ENCODE assay signal across 8 mouse cellular contexts in genomic region chr8:104630981-104631663, GRCm38 (mm10). TPM values are rescaled to one million over a fixed set of nuclear protein-coding genes. Genes with fewer than 3 reads are reported as not detected.
DNase-seq lines count a peak whose midpoint lies in the region; ATAC-seq and TF ChIP-seq lines count a peak whose summit lies in the region.

Gene Rrad, minus strand, starts transcription at chr8:104631327.

- H3K9ac ChIP-seq in forebrain, postnatal 0 days: peak within 1 kb of the TSS; percentile 28
- H3K9ac ChIP-seq in hindbrain, embryonic 16.5 days (ENCODE audit: low read depth, low read length): peak within 1 kb of the TSS; percentile 56
- no peak within 1 kb of the TSS for H3K9ac ChIP-seq in liver, embryonic 16.5 days (ENCODE audit: low read depth, low read length)
- H3K9ac ChIP-seq in neural tube, embryonic 11.5 days (ENCODE audit: low read length): peak within 1 kb of the TSS; percentile 29; the same call in 1 of the 2 replicates

- H3K4me2 ChIP-seq in forebrain, postnatal 0 days (ENCODE audit: low read depth): peak within 1 kb of the TSS; percentile 57
- peak within 1 kb of the TSS; percentile 64 for H3K4me2 ChIP-seq in hindbrain, embryonic 16.5 days (ENCODE audit: low read length)
- peak within 1 kb of the TSS; percentile 36 for H3K4me2 ChIP-seq in liver, embryonic 16.5 days (ENCODE audit: low read depth, low read length)
- peak within 1 kb of the TSS; percentile 55 for H3K4me2 ChIP-seq in neural tube, embryonic 11.5 days (ENCODE audit: low read depth)

- peaks cover 8% of the 10 kb centered on the region; the same call in 1 of the 2 replicates for H3K4me1 ChIP-seq in forebrain, postnatal 0 days (ENCODE audit: insufficient read depth)
- peaks cover 7% of the 10 kb centered on the region for H3K4me1 ChIP-seq in hindbrain, embryonic 16.5 days (ENCODE audit: control insufficient read depth, insufficient read depth, low read depth, low read length)
- peaks cover 2% of the 10 kb centered on the region; the same call in 1 of the 2 replicates for H3K4me1 ChIP-seq in liver, embryonic 16.5 days (ENCODE audit: control insufficient read depth, low read depth, low read length)
- no peaks in the 10 kb centered on the region for H3K4me1 ChIP-seq in neural tube, embryonic 11.5 days (ENCODE audit: control insufficient read depth, insufficient read depth, low read length)

- TF ChIP-seq CTCF in forebrain, postnatal 0 days (IDR thresholded peaks at IDR 0.05; ENCODE audit: low read depth): no peak

- WGBS in forebrain, postnatal 0 days: 1% methylated on average over 19 of the region's 28 CpGs
- WGBS in hindbrain, embryonic 16.5 days: under 1% methylated on average over 21 of the region's 28 CpGs
- 1% methylated on average over 20 of the region's 28 CpGs for WGBS in liver, embryonic 16.5 days (ENCODE audit: insufficient replicate concordance)
- 0% methylated on average over 16 of the region's 28 CpGs for WGBS in neural tube, embryonic 11.5 days

- H3K27ac ChIP-seq in forebrain, postnatal 0 days (ENCODE audit: low read depth, low read length): no peak within 1 kb of the TSS
- no peak within 1 kb of the TSS for H3K27ac ChIP-seq in hindbrain, embryonic 16.5 days (ENCODE audit: low read depth, low read length)
- H3K27ac ChIP-seq in liver, embryonic 16.5 days (ENCODE audit: low read length): no peak within 1 kb of the TSS
- H3K27ac ChIP-seq in neural tube, embryonic 11.5 days (ENCODE audit: low read depth, low read length): no peak within 1 kb of the TSS

- peak within 1 kb of the TSS; percentile 32 for H3K4me3 ChIP-seq in forebrain, postnatal 0 days (ENCODE audit: low read depth, low read length)
- peak within 1 kb of the TSS; percentile 39 for H3K4me3 ChIP-seq in hindbrain, embryonic 16.5 days (ENCODE audit: low read length)
- H3K4me3 ChIP-seq in liver, embryonic 16.5 days (ENCODE audit: low read depth, low read length): peak within 1 kb of the TSS; percentile 38
- peak within 1 kb of the TSS; percentile 29 for H3K4me3 ChIP-seq in neural tube, embryonic 11.5 days (ENCODE audit: low read depth, low read length)

- peak; percentile 95 for DNase-seq in CD4-positive, CD25-positive, alpha-beta regulatory T cell, adult 2 months (ENCODE audit: low read depth, low spot score)
- peak; percentile 29 for DNase-seq in forebrain, postnatal 0 days
- peak; percentile 52 for DNase-seq in neural tube, embryonic 11.5 days (ENCODE audit: low spot score)
- DNase-seq in thymus, postnatal 36 days: peak; percentile 77 to 87
- no peak for DNase-seq in frontal cortex, postnatal 36 days (ENCODE audit: low spot score in 2 of 2)

- ATAC-seq in activated CD4-positive, CD25-positive, alpha-beta regulatory T cell, adult 4 months: peak; percentile 86
- ATAC-seq in forebrain, postnatal 0 days: peak; percentile 34
- ATAC-seq in hindbrain, embryonic 16.5 days: peak; percentile 38
- peak; percentile 40 for ATAC-seq in liver, embryonic 16.5 days (ENCODE audit: low read depth)
- peak; percentile 58 for ATAC-seq in neural tube, embryonic 11.5 days (ENCODE audit: insufficient read depth, low FRiP score, low TSS enrichment)

- H3K27me3 ChIP-seq in forebrain, postnatal 0 days (ENCODE audit: insufficient read depth, low read length): peaks cover 6% of the 10 kb centered on the region; the same call in 1 of the 2 replicates
- H3K27me3 ChIP-seq in hindbrain, embryonic 16.5 days (replicated peaks; ENCODE audit: control insufficient read depth, insufficient read depth, low read length): peaks cover 13% of the 10 kb centered on the region
- peaks cover 23% of the 10 kb centered on the region for H3K27me3 ChIP-seq in liver, embryonic 16.5 days (ENCODE audit: control insufficient read depth, insufficient read depth, low read depth, low read length)
- peaks cover 21% of the 10 kb centered on the region for H3K27me3 ChIP-seq in neural tube, embryonic 11.5 days (ENCODE audit: control insufficient read depth, insufficient read depth, low read length)

- peaks cover 11% of the 10 kb centered on the region for H3K36me3 ChIP-seq in forebrain, postnatal 0 days (ENCODE audit: insufficient read depth)
- H3K36me3 ChIP-seq in hindbrain, embryonic 16.5 days (ENCODE audit: control insufficient read depth, insufficient read depth, low read length): peaks cover 9% of the 10 kb centered on the region; the same call in 1 of the 2 replicates
- H3K36me3 ChIP-seq in liver, embryonic 16.5 days (ENCODE audit: control insufficient read depth, insufficient read depth): no peaks in the 10 kb centered on the region
- no peaks in the 10 kb centered on the region for H3K36me3 ChIP-seq in neural tube, embryonic 11.5 days (ENCODE audit: control insufficient read depth, insufficient read depth, low read length)

- H3K9me3 ChIP-seq in forebrain, postnatal 0 days (ENCODE audit: low read length): no peaks in the 10 kb centered on the region
- no peaks in the 10 kb centered on the region for H3K9me3 ChIP-seq in hindbrain, embryonic 16.5 days (ENCODE audit: control insufficient read depth, low read length)
- H3K9me3 ChIP-seq in liver, embryonic 16.5 days (replicated peaks; ENCODE audit: control insufficient read depth, low read length): no peaks in the 10 kb centered on the region
- H3K9me3 ChIP-seq in neural tube, embryonic 11.5 days (ENCODE audit: control insufficient read depth, low read length): no peaks in the 10 kb centered on the region

RNA-seq across cellular contexts. Expression of gene Rrad, which starts in this region (rescaled TPM):
- polyA plus RNA-seq in activated CD4-positive, CD25-positive, alpha-beta regulatory T cell, adult 4 months (2017; shearing (Covaris generic)): 10 to 100 TPM; 11.4 to 16.2 TPM
- 5.2 and 5.3 TPM in 2 replicates for total RNA-seq in forebrain, postnatal 0 days (2014; rRNA removed)
- 2.2 and 2.9 TPM in 2 replicates for polyA plus RNA-seq in forebrain, postnatal 0 days (2015; fragmentation: Nextera tagmentation; extraction: Ambion mirVana)
- 3.0 and 4.8 TPM in 2 replicates for polyA plus RNA-seq in hindbrain, embryonic 16.5 days (2015; fragmentation: Nextera tagmentation; extraction: Ambion mirVana)
- polyA plus RNA-seq in liver, embryonic 16.5 days (2015; fragmentation: Nextera tagmentation; extraction: Ambion mirVana): 0.78 and 1.3 TPM in 2 replicates
- 2.9 and 4.3 TPM in 2 replicates for polyA plus RNA-seq in neural tube, embryonic 11.5 days (2014; fragmentation: Nextera tagmentation; extraction: Ambion mirVana)

Comparison
In these comparisons a context has a peak if more than half of its experiments do, and no peak if none do; other contexts are left out.
1. DNase-seq: peak in CD4-positive, CD25-positive, alpha-beta regulatory T cell, adult 2 months (single experiment), forebrain, postnatal 0 days (single experiment), neural tube, embryonic 11.5 days (single experiment) and thymus, postnatal 36 days (2 of 2); none in frontal cortex, postnatal 36 days (0 of 2).
2. ATAC-seq: peak in every context shown above with its lines; median percentile 86 in activated CD4-positive, CD25-positive, alpha-beta regulatory T cell, adult 4 months; 58 in neural tube, embryonic 11.5 days; 40 in liver, embryonic 16.5 days; 38 in hindbrain, embryonic 16.5 days; 34 in forebrain, postnatal 0 days.
3. Peak in every context shown above with its lines, with median percentiles within 50 percentile points of each other: H3K4me2 ChIP-seq and H3K4me3 ChIP-seq.